Mouse (Mus musculus) neural tube, embryonic 12.5 days (tissue): Measurements from ENCODE around the gene Mn1. TPM values are rescaled to one million over a fixed set of nuclear protein-coding genes. Genes with fewer than 3 reads are reported as not detected.

Source experiments
- ATAC-seq: fragments of 200-750 bp; cut with Nextera tagmentation; 2 replicates; pipeline ENCODE4 v1.8.0; 2017; ENCODE audit warnings: low read depth, mild to moderate bottlenecking, moderate TSS enrichment, moderate library complexity; ENCODE audit not compliant: low FRiP score
- H3K27ac ChIP-seq: fragments of 300-500 bp; sonication (generic); 2 replicates; pipeline ENCODE4 v1.5.1; 2016
- H3K27me3 ChIP-seq: fragments of 300-500 bp; sonication (generic); replicated peaks from 2 replicates; pipeline ENCODE4 v1.6.1; 2016; ENCODE audit warnings: mild to moderate bottlenecking
- H3K36me3 ChIP-seq: fragments of 300-500 bp; sonication (generic); 2 replicates; pipeline ENCODE4 v1.6.1; 2016; ENCODE audit warnings: mild to moderate bottlenecking
- H3K4me1 ChIP-seq: fragments of 300-500 bp; sonication (generic); 2 replicates; pipeline ENCODE4 v1.6.1; 2016
- H3K4me2 ChIP-seq: fragments of 300-500 bp; sonication (generic); replicated peaks from 2 replicates; pipeline ENCODE4 v1.6.1; 2016; ENCODE audit warnings: mild to moderate bottlenecking
- H3K4me3 ChIP-seq: fragments of 300-500 bp; sonication (generic); 2 replicates; pipeline ENCODE4 v1.5.1; 2016
- H3K9ac ChIP-seq: fragments of 300-500 bp; sonication (generic); 2 replicates; pipeline ENCODE4 v1.6.1; 2016; ENCODE audit warnings: mild to moderate bottlenecking
- H3K9me3 ChIP-seq: fragments of 300-500 bp; sonication (generic); 2 replicates; pipeline ENCODE4 v1.6.1; 2016; ENCODE audit warnings: mild to moderate bottlenecking
- WGBS: fragments of 180-500 bp; shearing (Covaris S2); methylation state at CpG from one replicate; pipeline ENCODE4 v1.1.7; 2016; 5-methylcytosine and 5-hydroxymethylcytosine counted together
- polyA plus RNA-seq: library from polyadenylated mRNA; unstranded; fragments of >200 nt; fragmentation: Nextera tagmentation; extraction: Ambion mirVana; gene quantifications from 2 replicates; pipeline ENCODE4 v1.2.1, GENCODE M21; 2016

Mn1 gene
- polyA plus RNA-seq, 1 experiment from 2014 or later: 25.8 TPM

GRCm38 (mm10) chr5:111438336-111438735 lies 21.2 kb downstream of the Mn1 start:
- Histone ChIP-seq H3K27ac (no peak overlapping the region), H3K9ac (no peak overlapping the region), H3K4me1 (peaks cover 45% of the 10 kb centered on the region), H3K4me2 (no peak overlapping the region), H3K9me3 (no peaks in the 10 kb centered on the region), H3K4me3 (no peak overlapping the region), H3K27me3 (no peaks in the 10 kb centered on the region; the same call in 1 of the 2 replicates), H3K36me3 (peaks cover 14% of the 10 kb centered on the region)
- 81% methylated on average over 3 of the region's 3 CpGs for WGBS
- ATAC-seq: no peak

- Histone ChIP-seq H3K4me1 (peaks cover 40% of the 10 kb centered on the region), H3K36me3 (peaks cover 14% of the 10 kb centered on the region)
Measured at GRCm38 (mm10) chr5:111438821-111439220, 21.7 kb downstream of the Mn1 start.

GRCm38 (mm10) chr5:111440264-111440663 lies 23.1 kb downstream of the Mn1 start:
- no peaks in the 10 kb centered on the region for H3K27me3 ChIP-seq
- H3K4me2 ChIP-seq: no peak overlapping the region
- H3K9ac ChIP-seq: no peak overlapping the region
- no peak overlapping the region for H3K27ac ChIP-seq
- peaks cover 33% of the 10 kb centered on the region for H3K4me1 ChIP-seq
- H3K9me3 ChIP-seq: no peaks in the 10 kb centered on the region
- H3K4me3 ChIP-seq: no peak overlapping the region
- WGBS: 86% methylated on average over 4 of the region's 4 CpGs
- peaks cover 21% of the 10 kb centered on the region for H3K36me3 ChIP-seq
- ATAC-seq: no peak

More at GRCm38 (mm10) chr5:111438821-111439220, 21.7 kb downstream of the Mn1 start:
- H3K27me3 ChIP-seq: no peaks in the 10 kb centered on the region; the same call in 1 of the 2 replicates
- no peak overlapping the region for H3K27ac ChIP-seq
- no peaks in the 10 kb centered on the region for H3K9me3 ChIP-seq
- no peak overlapping the region for H3K4me2 ChIP-seq
- H3K9ac ChIP-seq: no peak overlapping the region
- 93% methylated on average over 8 of the region's 8 CpGs for WGBS
- no peak for ATAC-seq
- no peak overlapping the region for H3K4me3 ChIP-seq

- 79% methylated on average over 11 of the region's 11 CpGs for WGBS
- H3K9me3 ChIP-seq: no peaks in the 10 kb centered on the region
- H3K36me3 ChIP-seq: peaks cover 24% of the 10 kb centered on the region
- H3K4me2 ChIP-seq: no peak overlapping the region
- H3K27me3 ChIP-seq: no peaks in the 10 kb centered on the region
- no peak overlapping the region for H3K4me3 ChIP-seq
- no peak for ATAC-seq
- no peak overlapping the region for H3K9ac ChIP-seq
- peaks cover 29% of the 10 kb centered on the region for H3K4me1 ChIP-seq
- H3K27ac ChIP-seq: no peak overlapping the region
Measured at GRCm38 (mm10) chr5:111442151-111442871, 25.1 kb downstream of the Mn1 start.

GRCm38 (mm10) chr5:111443636-111444035 lies 26.5 kb downstream of the Mn1 start:
- no peak overlapping the region for H3K27ac ChIP-seq
- WGBS: 90% methylated on average over 3 of the region's 3 CpGs
- H3K4me3 ChIP-seq: no peak overlapping the region
- H3K36me3 ChIP-seq: peaks cover 24% of the 10 kb centered on the region
- H3K4me1 ChIP-seq: peaks cover 24% of the 10 kb centered on the region
- no peak for ATAC-seq
- no peaks in the 10 kb centered on the region for H3K9me3 ChIP-seq
- no peak overlapping the region for H3K9ac ChIP-seq
- H3K4me2 ChIP-seq: no peak overlapping the region
- H3K27me3 ChIP-seq: no peaks in the 10 kb centered on the region

- no peak overlapping the region for H3K9ac ChIP-seq
- H3K27me3 ChIP-seq: no peaks in the 10 kb centered on the region
- no peaks in the 10 kb centered on the region for H3K9me3 ChIP-seq
- H3K4me3 ChIP-seq: no peak overlapping the region
- no peak overlapping the region for H3K4me2 ChIP-seq
- H3K4me1 ChIP-seq: peaks cover 32% of the 10 kb centered on the region
- 88% methylated on average over 4 of the region's 4 CpGs for WGBS
- H3K27ac ChIP-seq: no peak overlapping the region
- no peak for ATAC-seq
- peaks cover 19% of the 10 kb centered on the region for H3K36me3 ChIP-seq
Measured at GRCm38 (mm10) chr5:111444361-111444760, 27.2 kb downstream of the Mn1 start.

- Histone ChIP-seq H3K4me1 (peaks cover 35% of the 10 kb centered on the region), H3K4me3 (no peak overlapping the region), H3K27me3 (no peaks in the 10 kb centered on the region), H3K4me2 (no peak overlapping the region), H3K27ac (no peak overlapping the region), H3K36me3 (peaks cover 13% of the 10 kb centered on the region), H3K9me3 (no peaks in the 10 kb centered on the region), H3K9ac (no peak overlapping the region)
- 28% methylated on average over 7 of the region's 7 CpGs for WGBS
- ATAC-seq: no peak
Measured at GRCm38 (mm10) chr5:111446652-111447051, 29.5 kb downstream of the Mn1 start.

- H3K4me1 ChIP-seq: peaks cover 31% of the 10 kb centered on the region
- H3K4me3 ChIP-seq: no peak overlapping the region
- no peak overlapping the region for H3K27ac ChIP-seq
- WGBS: 68% methylated on average over 8 of the region's 8 CpGs
- no peaks in the 10 kb centered on the region for H3K27me3 ChIP-seq
- H3K36me3 ChIP-seq: peaks cover 22% of the 10 kb centered on the region
- ATAC-seq: no peak
- H3K9me3 ChIP-seq: no peaks in the 10 kb centered on the region
- H3K4me2 ChIP-seq: no peak overlapping the region
- H3K9ac ChIP-seq: no peak overlapping the region
Measured at GRCm38 (mm10) chr5:111449700-111450099, 32.5 kb downstream of the Mn1 start.

GRCm38 (mm10) chr5:111454240-111454639 lies 37.1 kb downstream of the Mn1 start:
- H3K9ac ChIP-seq: no peak overlapping the region
- 91% methylated on average over 5 of the region's 5 CpGs for WGBS
- no peak overlapping the region for H3K4me3 ChIP-seq
- H3K27ac ChIP-seq: no peak overlapping the region
- H3K4me2 ChIP-seq: no peak overlapping the region
- peaks cover 41% of the 10 kb centered on the region for H3K36me3 ChIP-seq
- no peak for ATAC-seq
- peaks cover 5% of the 10 kb centered on the region for H3K4me1 ChIP-seq
- no peaks in the 10 kb centered on the region for H3K9me3 ChIP-seq
- H3K27me3 ChIP-seq: no peaks in the 10 kb centered on the region

- Histone ChIP-seq H3K9me3 (no peaks in the 10 kb centered on the region), H3K4me2 (no peak overlapping the region), H3K4me1 (0 out of 2 replicates have a peak, but pooled peaks cover 1% of the 10 kb centered on the region), H3K4me3 (no peak overlapping the region), H3K27me3 (no peaks in the 10 kb centered on the region), H3K9ac (no peak overlapping the region), H3K36me3 (peaks cover 41% of the 10 kb centered on the region), H3K27ac (no peak overlapping the region)
- ATAC-seq: no peak
- 92% methylated on average over 6 of the region's 6 CpGs for WGBS
Measured at GRCm38 (mm10) chr5:111454876-111455275, 37.7 kb downstream of the Mn1 start.

- ATAC-seq: no peak
- H3K4me2 ChIP-seq: no peak overlapping the region
- H3K4me3 ChIP-seq: no peak overlapping the region
- H3K4me1 ChIP-seq: no peaks in the 10 kb centered on the region
- H3K36me3 ChIP-seq: peaks cover 36% of the 10 kb centered on the region
- 89% methylated on average over 6 of the region's 6 CpGs for whole genome bisulfite sequencing
- no peaks in the 10 kb centered on the region for H3K9me3 ChIP-seq
- no peak overlapping the region for H3K9ac ChIP-seq
- no peaks in the 10 kb centered on the region for H3K27me3 ChIP-seq
- H3K27ac ChIP-seq: no peak overlapping the region
Measured at GRCm38 (mm10) chr5:111458675-111459074, 41.5 kb downstream of the Mn1 start.

GRCm38 (mm10) chr5:111465811-111466299 lies 48.7 kb downstream of the Mn1 start:
- ATAC-seq: peak; percentile 56; the same call in 1 of the 2 replicates
- no peak overlapping the region for H3K27ac ChIP-seq
- H3K9me3 ChIP-seq: 0 out of 2 replicates have a peak, but pooled peaks cover 9% of the 10 kb centered on the region
- no peaks in the 10 kb centered on the region for H3K36me3 ChIP-seq
- H3K4me3 ChIP-seq: no peak overlapping the region
- WGBS: 47% methylated on average over 11 of the region's 11 CpGs
- H3K27me3 ChIP-seq: no peaks in the 10 kb centered on the region
- no peaks in the 10 kb centered on the region for H3K4me1 ChIP-seq
- no peak overlapping the region for H3K4me2 ChIP-seq
- no peak overlapping the region for H3K9ac ChIP-seq

- H3K4me1 ChIP-seq: no peaks in the 10 kb centered on the region
- H3K27ac ChIP-seq: no peak overlapping the region
- no peaks in the 10 kb centered on the region for H3K36me3 ChIP-seq
- H3K4me2 ChIP-seq: no peak overlapping the region
- no peak for ATAC-seq
- no peaks in the 10 kb centered on the region for H3K27me3 ChIP-seq
- H3K9ac ChIP-seq: no peak overlapping the region
- no peak overlapping the region for H3K4me3 ChIP-seq
- 0 out of 2 replicates have a peak, but pooled peaks cover 9% of the 10 kb centered on the region for H3K9me3 ChIP-seq
- 81% methylated on average over 9 of the region's 9 CpGs for WGBS
Measured at GRCm38 (mm10) chr5:111466429-111466828, 49.3 kb downstream of the Mn1 start.
